Mouse (Mus musculus) heart, embryonic 11.5 days (tissue): ENCODE measurements around the gene Praf2. TPM values are rescaled to one million over a fixed set of nuclear protein-coding genes. Genes with fewer than 3 reads are reported as not detected.

Source experiments
- ATAC-seq: fragments of 200-750 bp; cut with Nextera tagmentation; replicated peaks from 2 replicates; pipeline ENCODE4 v1.8.0; 2017; ENCODE audit warnings: moderate library complexity; ENCODE audit not compliant: insufficient number of reproducible peaks, low FRiP score, low TSS enrichment
- H3K27ac ChIP-seq: fragments of 300-500 bp; sonication (generic); 2 replicates; pipeline ENCODE4 v1.5.1; 2014; ENCODE audit warnings: mild to moderate bottlenecking, low read depth, low read length
- H3K27me3 ChIP-seq: fragments of 300-500 bp; sonication (generic); 2 replicates; pipeline ENCODE4 v1.6.1; 2014; ENCODE audit warnings: mild to moderate bottlenecking, low read length, mixed read lengths; ENCODE audit not compliant: control insufficient read depth, insufficient read depth
- H3K36me3 ChIP-seq: fragments of 300-500 bp; sonication (generic); 2 replicates; pipeline ENCODE4 v1.6.1; 2014; ENCODE audit warnings: mild to moderate bottlenecking, low read length, moderate library complexity, mixed read lengths; ENCODE audit not compliant: control insufficient read depth, insufficient read depth
- H3K4me1 ChIP-seq: fragments of 300-500 bp; sonication (generic); 2 replicates; pipeline ENCODE4 v1.6.1; 2014; ENCODE audit warnings: low read length; ENCODE audit not compliant: control insufficient read depth, insufficient read depth
- H3K4me2 ChIP-seq: fragments of 300-500 bp; sonication (generic); 2 replicates; pipeline ENCODE4 v1.6.1; 2014; ENCODE audit warnings: mild to moderate bottlenecking, moderate library complexity
- H3K4me3 ChIP-seq: fragments of 300-500 bp; sonication (generic); 2 replicates; pipeline ENCODE4 v1.5.1; 2014; ENCODE audit warnings: low read depth, low read length
- H3K9ac ChIP-seq: fragments of 300-500 bp; sonication (generic); 2 replicates; pipeline ENCODE4 v1.6.1; 2014; ENCODE audit warnings: mild to moderate bottlenecking, low read depth, low read length, moderate library complexity
- H3K9me3 ChIP-seq: fragments of 300-500 bp; sonication (generic); replicated peaks from 2 replicates; pipeline ENCODE4 v1.6.1; 2016; ENCODE audit warnings: low read length; ENCODE audit not compliant: control insufficient read depth
- WGBS: fragments of 180-500 bp; shearing (Covaris S2); extraction: QIAGEN DNeasy Blood & Tissue Kit; methylation state at CpG from one replicate; pipeline ENCODE4 v1.1.7; 2014; ENCODE audit not compliant: insufficient replicate concordance; 5-methylcytosine and 5-hydroxymethylcytosine counted together
- polyA plus RNA-seq: library from polyadenylated mRNA; unstranded; fragments of >200 nt; fragmentation: Nextera tagmentation; extraction: Ambion mirVana; gene quantifications from 2 replicates; pipeline ENCODE4 v1.2.1, GENCODE M21; 2014

Praf2 gene
- polyA plus RNA-seq, 1 experiment from 2014 or later = 52.3 TPM

GRCm38 (mm10) chrX:7778450-7779244, 50.4 kb downstream of the Praf2 start:
- ATAC-seq = no peak
- Histone ChIP-seq H3K4me1 (no peaks in the 10 kb centered on the region), H3K9me3 (no peaks in the 10 kb centered on the region), H3K27ac (peak overlapping the region; percentile 64), H3K4me2 (no peak overlapping the region), H3K4me3 (no peak overlapping the region), H3K27me3 (no peaks in the 10 kb centered on the region), H3K36me3 (no peaks in the 10 kb centered on the region), H3K9ac (no peak overlapping the region)
- 48% methylated on average over 7 of the region's 7 CpGs for WGBS

GRCm38 (mm10) chrX:7779294-7779693, 51.1 kb downstream of the Praf2 start:
- ATAC-seq = no peak
- H3K4me2 ChIP-seq = no peak overlapping the region
- WGBS = 16% methylated on average over 3 of the region's 3 CpGs
- H3K9ac ChIP-seq = no peak overlapping the region
- no peak overlapping the region for H3K27ac ChIP-seq
- H3K36me3 ChIP-seq = no peaks in the 10 kb centered on the region
- no peak overlapping the region for H3K4me3 ChIP-seq
- H3K9me3 ChIP-seq = no peaks in the 10 kb centered on the region
- H3K27me3 ChIP-seq = no peaks in the 10 kb centered on the region
- no peaks in the 10 kb centered on the region for H3K4me1 ChIP-seq

Other genes with a start within 250 kb of the Praf2 start
- gene Foxp3, start 154.8 kb upstream of the Praf2 start, polyA plus RNA-seq = 0.07 TPM in 1 of 2 replicates, not detected in the other
- gene Ppp1r3f, start 154.2 kb upstream of the Praf2 start, polyA plus RNA-seq = 1.1 and 1.6 TPM in 2 replicates
- 17.4 and 18.7 TPM in 2 replicates for gene Ccdc22, start 122.9 kb upstream of the Praf2 start, polyA plus RNA-seq
- not detected in 2 replicates for gene Cacna1f, start 121.4 kb upstream of the Praf2 start, polyA plus RNA-seq
- 0.74 and 1.6 TPM in 2 replicates for gene Syp, start 90.0 kb upstream of the Praf2 start, polyA plus RNA-seq
- gene Prickle3, start 71.2 kb upstream of the Praf2 start, polyA plus RNA-seq = 4.4 and 5.2 TPM in 2 replicates
- 171 and 181 TPM in 2 replicates for gene Plp2, start 57.0 kb upstream of the Praf2 start, polyA plus RNA-seq
- not detected in 2 replicates for gene Magix, start 47.2 kb upstream of the Praf2 start, polyA plus RNA-seq
- gene Gpkow, start 31.3 kb upstream of the Praf2 start, polyA plus RNA-seq = 31.2 and 35.7 TPM in 2 replicates
- gene Wdr45, start 14.1 kb upstream of the Praf2 start, polyA plus RNA-seq = 16.0 and 16.2 TPM in 2 replicates
- gene Gm45208, start 6.2 kb upstream of the Praf2 start, polyA plus RNA-seq = 0.34 TPM in 1 of 2 replicates, not detected in the other
- 5.2 and 8.5 TPM in 2 replicates for gene Ccdc120, start 22.5 kb downstream of the Praf2 start, polyA plus RNA-seq
- 12.1 and 15.0 TPM in 2 replicates for gene Tfe3, start 34.1 kb downstream of the Praf2 start, polyA plus RNA-seq
- 26.5 and 26.8 TPM in 2 replicates for gene Gripap1, start 61.3 kb downstream of the Praf2 start, polyA plus RNA-seq
- 1.6 TPM in 2 replicates for gene Kcnd1, start 93.8 kb downstream of the Praf2 start, polyA plus RNA-seq
- gene Otud5, start 112.9 kb downstream of the Praf2 start, polyA plus RNA-seq = 22.9 and 23.7 TPM in 2 replicates
- gene Pim2, start 149.8 kb downstream of the Praf2 start, polyA plus RNA-seq = 5.2 and 5.7 TPM in 2 replicates
- 16.9 and 19.1 TPM in 2 replicates for gene Slc35a2, start 155.6 kb downstream of the Praf2 start, polyA plus RNA-seq
- 81.0 and 88.2 TPM in 2 replicates for gene Pqbp1, start 170.8 kb downstream of the Praf2 start, polyA plus RNA-seq
- gene Timm17b, start 170.9 kb downstream of the Praf2 start, polyA plus RNA-seq = 135 and 152 TPM in 2 replicates
- not detected in 2 replicates for gene Gm10491, start 179.4 kb downstream of the Praf2 start, polyA plus RNA-seq
- not detected in 2 replicates for gene Gm10490, start 181.1 kb downstream of the Praf2 start, polyA plus RNA-seq
- gene Pcsk1n, start 191.4 kb downstream of the Praf2 start, polyA plus RNA-seq = 0.10 and 0.23 TPM in 2 replicates
- not detected in 2 replicates for gene Eras, start 200.2 kb downstream of the Praf2 start, polyA plus RNA-seq
- 23.8 and 27.2 TPM in 2 replicates for gene Hdac6, start 219.4 kb downstream of the Praf2 start, polyA plus RNA-seq
- gene Gata1, start 249.6 kb downstream of the Praf2 start, polyA plus RNA-seq = 13.7 and 16.6 TPM in 2 replicates